Mouse (Mus musculus) midbrain, embryonic 14.5 days (tissue): ENCODE data around the gene Hand2. TPM values are rescaled to one million over a fixed set of nuclear protein-coding genes. Genes with fewer than 3 reads are reported as not detected.

ENCODE experiments used
- ATAC-seq: fragments of 200-750 bp; cut with Nextera tagmentation; 2 replicates; pipeline ENCODE4 v1.8.0; 2017; ENCODE audit warnings: moderate number of reproducible peaks, moderate library complexity; ENCODE audit not compliant: low FRiP score, low TSS enrichment
- DNase-seq: peaks from one replicate; pipeline ENCODE4 v3.0.0-alpha.2; 2015
- H3K27ac ChIP-seq: fragments of 300-500 bp; sonication (generic); replicated peaks from 2 replicates; pipeline ENCODE4 v1.5.1; 2014; ENCODE audit warnings: mild to moderate bottlenecking, low read depth, low read length, moderate library complexity
- H3K27me3 ChIP-seq: fragments of 300-500 bp; sonication (generic); 2 replicates; pipeline ENCODE4 v1.6.1; 2014; ENCODE audit warnings: low read length, control low read depth, mixed read lengths; ENCODE audit not compliant: control insufficient read depth, insufficient read depth
- H3K36me3 ChIP-seq: fragments of 300-500 bp; sonication (generic); 2 replicates; pipeline ENCODE4 v1.6.1; 2014; ENCODE audit warnings: low read length, control low read depth; ENCODE audit not compliant: control insufficient read depth, insufficient read depth
- H3K4me1 ChIP-seq: fragments of 300-500 bp; sonication (generic); 2 replicates; pipeline ENCODE4 v1.6.1; 2014; ENCODE audit warnings: mild to moderate bottlenecking, antibody characterized with exemption, low read length, control low read depth; ENCODE audit not compliant: control insufficient read depth, insufficient read depth
- H3K4me2 ChIP-seq: fragments of 300-500 bp; sonication (generic); 2 replicates; pipeline ENCODE4 v1.6.1; 2014; ENCODE audit warnings: mild to moderate bottlenecking, low read length, moderate library complexity
- H3K4me3 ChIP-seq: fragments of 300-500 bp; sonication (generic); replicated peaks from 2 replicates; pipeline ENCODE4 v1.5.1; 2014; ENCODE audit warnings: low read depth, low read length
- H3K9ac ChIP-seq: fragments of 300-500 bp; sonication (generic); replicated peaks from 2 replicates; pipeline ENCODE4 v1.6.1; 2014; ENCODE audit warnings: mild to moderate bottlenecking, low read length, moderate library complexity
- H3K9me3 ChIP-seq: fragments of 300-500 bp; sonication (generic); 2 replicates; pipeline ENCODE4 v1.6.1; 2016; ENCODE audit warnings: low read length, control low read depth, mixed read lengths; ENCODE audit not compliant: control insufficient read depth
- WGBS: fragments of 180-500 bp; shearing (Covaris S2); extraction: QIAGEN DNeasy Blood & Tissue Kit; methylation state at CpG from one replicate; pipeline ENCODE4 v1.1.7; 2014; 5-methylcytosine and 5-hydroxymethylcytosine counted together
- polyA plus RNA-seq: library from polyadenylated mRNA; unstranded; fragments of >200 nt; fragmentation: Nextera tagmentation; extraction: Ambion mirVana; gene quantifications from 2 replicates; pipeline ENCODE4 v1.2.1, GENCODE M21; 2014

Gene Hand2
- polyA plus RNA-seq, 1 experiment from 2014 or later: not detected

- ATAC-seq (no peak), DNase-seq (peak; percentile 33)
- H3K27ac ChIP-seq: no peak overlapping the region
- peaks cover 96% of the 10 kb centered on the region for H3K27me3 ChIP-seq
- no peak overlapping the region for H3K4me3 ChIP-seq
- H3K4me1 ChIP-seq: peaks cover 9% of the 10 kb centered on the region
- no peaks in the 10 kb centered on the region for H3K36me3 ChIP-seq
- WGBS: under 1% methylated on average over 31 of the region's 31 CpGs
- H3K9ac ChIP-seq: no peak overlapping the region
- H3K4me2 ChIP-seq: no peak overlapping the region
- no peaks in the 10 kb centered on the region for H3K9me3 ChIP-seq
Observed at GRCm38 (mm10) chr8:57322961-57323941, 2.5 kb downstream of the Hand2 start.

- Histone ChIP-seq H3K27ac (no peak overlapping the region), H3K9me3 (no peaks in the 10 kb centered on the region), H3K9ac (no peak overlapping the region), H3K4me2 (no peak overlapping the region), H3K27me3 (peaks cover 96% of the 10 kb centered on the region), H3K36me3 (no peaks in the 10 kb centered on the region), H3K4me1 (peaks cover 13% of the 10 kb centered on the region), H3K4me3 (no peak overlapping the region)
- DNase-seq: peak; percentile 40
- ATAC-seq: no peak
- under 1% methylated on average over 12 of the region's 12 CpGs for WGBS
Observed at GRCm38 (mm10) chr8:57324091-57324490, 3.3 kb downstream of the Hand2 start.

DNA sequence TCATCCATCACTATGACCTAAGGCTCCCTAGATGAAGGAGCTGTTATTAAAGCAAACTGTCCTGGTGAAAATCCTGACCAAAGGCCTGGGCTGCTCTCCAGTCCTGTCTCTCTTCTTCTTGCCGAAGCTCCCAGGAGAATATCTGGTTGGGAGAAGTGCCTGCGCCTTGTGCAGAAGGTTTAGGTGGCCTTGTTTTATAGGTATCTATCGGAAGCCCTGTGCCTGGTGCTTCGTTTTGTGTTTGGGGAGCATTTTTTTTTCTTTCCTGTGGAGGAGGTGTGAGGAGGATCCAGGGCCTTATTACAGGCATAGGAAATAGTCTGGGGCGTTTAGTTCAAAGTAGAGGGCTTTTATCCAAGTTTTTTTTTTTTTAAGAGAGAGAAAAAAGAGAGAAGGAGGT lies 3.9 kb downstream of the Hand2 start:
- Histone ChIP-seq H3K4me1 (peaks cover 13% of the 10 kb centered on the region), H3K4me2 (no peak overlapping the region), H3K27me3 (peaks cover 96% of the 10 kb centered on the region), H3K9me3 (no peaks in the 10 kb centered on the region), H3K27ac (no peak overlapping the region), H3K36me3 (no peaks in the 10 kb centered on the region), H3K9ac (no peak overlapping the region), H3K4me3 (no peak overlapping the region)
- ATAC-seq (no peak), DNase-seq (no peak)
- WGBS: under 1% methylated on average over 5 of the region's 5 CpGs

DNA sequence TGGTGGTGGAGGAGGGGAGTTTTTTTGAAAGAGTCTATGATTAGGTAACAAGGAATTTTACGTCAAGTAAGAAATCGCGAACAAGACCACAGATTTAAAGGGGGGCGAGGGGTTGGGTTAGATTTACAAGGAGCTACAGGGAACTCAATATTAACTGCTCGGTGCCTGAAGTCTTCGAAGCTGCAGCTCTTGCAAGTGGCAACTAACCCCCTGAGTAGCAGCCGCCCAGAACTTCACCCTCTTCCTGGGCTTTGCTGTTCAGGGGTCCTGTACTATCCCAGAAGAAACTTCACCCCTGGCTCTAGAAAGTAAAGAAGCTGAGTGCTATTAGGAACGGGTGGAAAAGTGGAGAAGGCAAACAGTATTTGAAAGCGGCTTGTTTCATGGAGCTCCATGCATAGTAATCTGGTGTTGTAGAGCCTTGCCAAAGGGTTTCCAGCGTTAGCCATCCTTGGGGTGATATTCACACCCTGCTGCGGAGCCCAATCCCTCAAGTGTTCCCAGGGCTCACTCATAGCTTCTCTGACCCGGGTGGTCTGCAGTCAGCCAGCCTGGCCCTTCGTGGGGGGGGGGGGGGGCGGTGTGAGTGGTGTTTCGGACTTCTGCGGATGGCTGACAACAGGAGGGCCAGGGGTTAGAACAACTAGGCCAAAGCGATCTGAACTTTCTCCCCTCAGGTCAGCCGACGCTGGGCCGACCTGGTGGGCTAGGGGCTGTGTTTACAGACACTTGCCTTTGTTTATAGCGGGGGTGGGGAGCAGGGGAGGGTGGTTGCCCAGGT lies 4.5 kb downstream of the Hand2 start:
- H3K27me3 ChIP-seq: peaks cover 97% of the 10 kb centered on the region
- no peak overlapping the region for H3K27ac ChIP-seq
- H3K9ac ChIP-seq: no peak overlapping the region
- H3K4me3 ChIP-seq: no peak overlapping the region
- peaks cover 13% of the 10 kb centered on the region for H3K4me1 ChIP-seq
- H3K4me2 ChIP-seq: no peak overlapping the region
- no peaks in the 10 kb centered on the region for H3K9me3 ChIP-seq
- WGBS: 2% methylated on average over 21 of the region's 21 CpGs
- no peaks in the 10 kb centered on the region for H3K36me3 ChIP-seq
- no peak for DNase-seq
- no peak for ATAC-seq

GRCm38 (mm10) chr8:57326091-57327065 lies 5.6 kb downstream of the Hand2 start:
- Histone ChIP-seq H3K4me3 (no peak overlapping the region), H3K27me3 (peaks cover 97% of the 10 kb centered on the region), H3K4me2 (no peak overlapping the region), H3K9ac (no peak overlapping the region), H3K27ac (no peak overlapping the region), H3K4me1 (peaks cover 11% of the 10 kb centered on the region), H3K36me3 (no peaks in the 10 kb centered on the region), H3K9me3 (no peaks in the 10 kb centered on the region)
- DNase-seq (no peak), ATAC-seq (no peak)
- 3% methylated on average over 27 of the region's 27 CpGs for WGBS

GRCm38 (mm10) chr8:57327281-57328160 lies 6.7 kb downstream of the Hand2 start:
- no peaks in the 10 kb centered on the region for H3K36me3 ChIP-seq
- no peaks in the 10 kb centered on the region for H3K9me3 ChIP-seq
- no peak overlapping the region for H3K27ac ChIP-seq
- ATAC-seq (no peak), DNase-seq (peak; percentile 38)
- H3K4me1 ChIP-seq: peaks cover 4% of the 10 kb centered on the region; the same call in 1 of the 2 replicates
- 1% methylated on average over 29 of the region's 29 CpGs for WGBS
- no peak overlapping the region for H3K9ac ChIP-seq
- no peak overlapping the region for H3K4me2 ChIP-seq
- no peak overlapping the region for H3K4me3 ChIP-seq
- peaks cover 97% of the 10 kb centered on the region for H3K27me3 ChIP-seq

- peak; percentile 80 for DNase-seq
- peak; percentile 74; the same call in 1 of the 2 replicates for ATAC-seq
- H3K4me1 ChIP-seq: peaks cover 4% of the 10 kb centered on the region; the same call in 1 of the 2 replicates
- 0 out of 2 replicates have a peak overlapping the region, but pooled peaks have one; percentile 2 for H3K4me3 ChIP-seq
- H3K4me2 ChIP-seq: peak overlapping the region; percentile 34
- WGBS: under 1% methylated on average over 42 of the region's 42 CpGs
- no peaks in the 10 kb centered on the region for H3K36me3 ChIP-seq
- no peak overlapping the region for H3K27ac ChIP-seq
- H3K27me3 ChIP-seq: peaks cover 97% of the 10 kb centered on the region
- H3K9me3 ChIP-seq: no peaks in the 10 kb centered on the region
- H3K9ac ChIP-seq: no peak overlapping the region
Observed at GRCm38 (mm10) chr8:57328161-57328920, 7.6 kb downstream of the Hand2 start.
